Mouse (Mus musculus) heart, embryonic 14.5 days (tissue): Measurements from ENCODE around the gene Slc44a1. TPM values are rescaled to one million over a fixed set of nuclear protein-coding genes. Genes with fewer than 3 reads are reported as not detected.

ENCODE experiments used
- ATAC-seq: fragments of 200-750 bp; cut with Nextera tagmentation; 2 replicates; pipeline ENCODE4 v1.8.0; 2017; ENCODE audit warnings: low read depth, moderate TSS enrichment; ENCODE audit not compliant: insufficient number of reproducible peaks, insufficient read depth, low FRiP score
- H3K27ac ChIP-seq, 2 experiments: fragments of 200-500 bp in 1 of 2; fragments of 300-500 bp in 1 of 2; sonication (generic) in 1 of 2; replicated peaks in 1 of 2; 2 replicates each; pipeline ENCODE4 v1.5.1; 2012 to 2014; ENCODE audit warnings: low read depth in 2 of 2, low read length in 2 of 2, control low read depth in 1 of 2, mild to moderate bottlenecking in 1 of 2, mixed read lengths in 1 of 2; ENCODE audit not compliant: control insufficient read depth in 1 of 2, insufficient read depth in 1 of 2
- H3K27me3 ChIP-seq: fragments of 300-500 bp; sonication (generic); 2 replicates; pipeline ENCODE4 v1.6.1; 2014; ENCODE audit warnings: mild to moderate bottlenecking, low read length, control low read depth; ENCODE audit not compliant: control insufficient read depth, insufficient read depth
- H3K36me3 ChIP-seq: fragments of 300-500 bp; sonication (generic); 2 replicates; pipeline ENCODE4 v1.6.1; 2014; ENCODE audit warnings: mild to moderate bottlenecking, control low read depth, low read length, mixed read lengths; ENCODE audit not compliant: control insufficient read depth, insufficient read depth
- H3K4me1 ChIP-seq, 2 experiments: fragments of 200-500 bp in 1 of 2; fragments of 300-500 bp in 1 of 2; sonication (generic) in 1 of 2; 2 replicates each; pipeline ENCODE4 v1.6.1; 2012 to 2014; ENCODE audit warnings: low read length in 2 of 2, control low read depth in 1 of 2, mixed read lengths in 1 of 2; ENCODE audit not compliant: control insufficient read depth in 2 of 2, insufficient read depth in 2 of 2
- H3K4me2 ChIP-seq: fragments of 300-500 bp; sonication (generic); 2 replicates; pipeline ENCODE4 v1.6.1; 2014; ENCODE audit warnings: mild to moderate bottlenecking, low read length
- H3K4me3 ChIP-seq, 2 experiments: fragments of 200-500 bp in 1 of 2; fragments of 300-500 bp in 1 of 2; sonication (generic) in 1 of 2; 2 replicates each; pipeline ENCODE4 v1.5.1; 2012 to 2014; ENCODE audit warnings: low read length in 2 of 2, mild to moderate bottlenecking in 2 of 2, control low read depth in 1 of 2, low read depth in 1 of 2, moderate library complexity in 1 of 2; ENCODE audit not compliant: control insufficient read depth in 1 of 2, insufficient read depth in 1 of 2
- H3K9ac ChIP-seq: fragments of 300-500 bp; sonication (generic); 2 replicates; pipeline ENCODE4 v1.6.1; 2014; ENCODE audit warnings: mild to moderate bottlenecking, low read length
- H3K9me3 ChIP-seq: fragments of 300-500 bp; sonication (generic); 2 replicates; pipeline ENCODE4 v1.6.1; 2016; ENCODE audit warnings: low read length, control low read depth; ENCODE audit not compliant: control insufficient read depth
- WGBS: fragments of 180-500 bp; shearing (Covaris S2); extraction: QIAGEN DNeasy Blood & Tissue Kit; methylation state at CpG from one replicate; pipeline ENCODE4 v1.1.7; 2014; 5-methylcytosine and 5-hydroxymethylcytosine counted together
- polyA plus RNA-seq: library from polyadenylated mRNA; unstranded; fragments of >200 nt; fragmentation: Nextera tagmentation; extraction: Ambion mirVana; gene quantifications from 2 replicates; pipeline ENCODE4 v1.2.1, GENCODE M21; 2014

Gene Slc44a1
- polyA plus RNA-seq, 1 experiment from 2014 or later, result 34.0 TPM

DNA sequence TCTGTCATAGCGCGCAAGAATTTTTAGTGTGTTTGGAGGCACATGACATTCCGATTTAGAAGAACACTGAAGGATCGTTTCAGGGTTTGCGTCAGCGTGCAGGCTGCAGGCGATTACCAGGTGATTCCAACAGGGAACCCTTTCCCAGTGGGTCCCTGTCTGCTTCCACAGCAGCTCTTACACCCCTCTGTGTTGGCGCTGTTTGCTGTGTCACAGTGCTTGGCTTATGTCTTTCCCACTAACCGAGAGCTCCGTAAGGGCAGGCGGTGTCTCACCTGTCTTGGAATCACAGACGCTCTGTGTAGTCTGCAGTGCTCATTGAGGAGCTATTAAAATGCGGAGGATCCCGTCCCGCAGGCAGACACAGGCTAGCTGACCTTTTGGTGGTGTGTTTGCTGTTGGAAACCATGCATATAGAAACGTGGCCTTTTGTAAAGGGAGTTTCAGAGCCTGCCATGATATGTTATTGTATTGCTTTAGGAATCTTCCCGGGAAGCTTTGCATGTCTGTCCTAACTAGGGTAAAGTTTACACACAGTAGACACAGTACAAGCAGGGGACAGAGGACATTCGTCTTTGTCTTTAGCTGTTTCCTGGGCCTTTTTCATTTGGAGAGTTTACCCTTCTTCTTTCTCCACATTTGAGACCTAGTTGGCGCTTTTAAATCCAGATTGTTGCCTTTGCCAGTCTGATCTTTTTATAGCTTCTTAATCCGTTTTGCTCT, 35.2 kb downstream of the Slc44a1 start:
- Histone ChIP-seq H3K4me3 (no peak overlapping the region), H3K27ac (no peak overlapping the region; a peak in 1 of 4 replicates), H3K27me3 (no peaks in the 10 kb centered on the region), H3K9ac (no peak overlapping the region), H3K36me3 (no peaks in the 10 kb centered on the region), H3K9me3 (no peaks in the 10 kb centered on the region), H3K4me2 (no peak overlapping the region), H3K4me1 (peaks cover 6 to 13% of the 10 kb centered on the region in 2 experiments)
- no peak for ATAC-seq
- 78% methylated on average over 20 of the region's 20 CpGs for WGBS

DNA sequence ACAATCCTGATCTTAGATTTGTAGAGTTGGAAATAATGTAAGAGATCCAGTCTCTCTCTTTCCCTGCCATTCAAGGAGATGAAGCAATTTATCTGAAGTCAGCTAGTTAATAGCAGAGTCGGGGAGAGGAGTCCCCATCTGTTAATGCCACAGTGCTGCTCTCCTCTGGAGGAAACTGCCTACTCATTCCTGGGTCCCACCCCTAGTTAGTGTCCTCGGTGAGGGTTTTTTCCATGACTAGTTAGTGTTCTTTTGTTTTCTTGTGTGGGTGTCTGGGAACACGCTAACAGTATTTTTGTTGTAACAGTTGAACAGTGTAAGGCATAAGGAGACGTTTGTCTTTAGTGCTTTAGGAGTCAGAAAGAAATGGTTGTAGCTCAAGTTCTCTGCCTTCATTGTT, 38.4 kb downstream of the Slc44a1 start:
- Histone ChIP-seq H3K9ac (no peak overlapping the region), H3K4me1 (peaks cover 4 to 8% of the 10 kb centered on the region in 2 experiments), H3K36me3 (peaks cover 5% of the 10 kb centered on the region), H3K27ac (no peak overlapping the region), H3K27me3 (no peaks in the 10 kb centered on the region), H3K4me2 (no peak overlapping the region), H3K4me3 (no peak overlapping the region), H3K9me3 (no peaks in the 10 kb centered on the region)
- no peak for ATAC-seq
- 79% methylated on average over 4 of the region's 4 CpGs for WGBS

DNA sequence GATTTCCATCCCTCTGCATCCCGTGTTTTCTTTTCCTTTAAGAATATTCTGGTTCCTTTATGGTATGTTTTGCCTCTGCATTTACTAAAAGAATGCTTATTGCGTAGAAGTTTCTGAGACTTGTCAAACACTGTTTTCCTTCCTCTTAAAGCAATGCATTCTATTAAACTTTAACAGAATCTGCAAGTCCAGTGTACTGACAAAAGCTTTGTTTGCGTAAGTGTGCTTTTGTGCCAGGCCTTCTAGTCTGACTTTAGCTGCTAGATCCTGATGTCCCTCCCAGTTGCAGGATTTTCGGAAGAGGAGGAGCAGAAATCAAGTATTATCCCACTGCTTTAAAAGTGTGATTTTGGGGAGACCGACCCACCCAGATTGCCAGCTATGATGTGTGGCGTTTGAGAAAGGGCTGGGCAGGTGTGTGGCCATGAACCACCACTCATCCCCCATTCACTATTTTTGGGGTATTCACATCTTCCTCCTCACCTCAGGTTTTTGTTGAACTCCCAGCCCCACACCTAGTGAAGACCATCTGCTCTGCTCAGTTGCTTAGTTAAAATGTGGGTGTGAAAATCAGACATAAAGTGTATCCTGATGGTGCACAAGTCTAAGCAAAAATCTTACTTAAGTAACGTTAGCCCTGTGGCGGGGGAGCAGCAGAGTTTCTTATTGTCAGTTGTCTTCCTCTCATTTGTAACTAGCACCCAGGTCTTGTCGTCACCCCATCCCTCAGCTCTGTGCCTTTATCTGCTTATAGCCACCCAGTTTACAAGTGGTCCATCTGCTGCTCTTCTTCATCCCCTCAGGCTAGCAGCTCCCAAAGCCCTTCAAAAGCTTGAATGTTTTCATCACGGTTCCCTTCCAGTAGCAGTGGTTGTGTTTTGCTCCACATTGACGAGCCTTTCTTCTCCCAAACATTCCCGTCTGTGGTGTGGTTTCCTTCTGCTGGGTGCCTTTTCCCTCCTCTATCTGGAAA, 47.3 kb downstream of the Slc44a1 start:
- H3K4me1 ChIP-seq, result peaks cover 3 to 7% of the 10 kb centered on the region in 2 experiments; a peak in 3 of 4 replicates

GRCm38 (mm10) chr4:53488803-53489202, 48.6 kb downstream of the Slc44a1 start:
- no peak overlapping the region for H3K9ac ChIP-seq
- no peaks in the 10 kb centered on the region for H3K9me3 ChIP-seq
- no peak for ATAC-seq
- no peaks in the 10 kb centered on the region for H3K36me3 ChIP-seq
- H3K27me3 ChIP-seq, result no peaks in the 10 kb centered on the region
- peaks cover 3 to 7% of the 10 kb centered on the region in 2 experiments; a peak in 3 of 4 replicates for H3K4me1 ChIP-seq
- no peak overlapping the region for H3K4me2 ChIP-seq
- H3K4me3 ChIP-seq, result no peak overlapping the region
- 29% methylated on average over 5 of the region's 5 CpGs for WGBS
- no peak overlapping the region for H3K27ac ChIP-seq

More for the DNA sequence above, 47.3 kb downstream of the Slc44a1 start:
- ATAC-seq, result no peak
- Histone ChIP-seq H3K36me3 (peaks cover 6% of the 10 kb centered on the region), H3K27me3 (no peaks in the 10 kb centered on the region), H3K9me3 (no peaks in the 10 kb centered on the region), H3K9ac (no peak overlapping the region), H3K4me3 (no peak overlapping the region), H3K27ac (no peak overlapping the region), H3K4me2 (no peak overlapping the region)
- 68% methylated on average over 12 of the region's 12 CpGs for WGBS

- no peak for ATAC-seq
- H3K36me3 ChIP-seq, result no peaks in the 10 kb centered on the region
- H3K9ac ChIP-seq, result no peak overlapping the region
- no peak overlapping the region for H3K4me2 ChIP-seq
- 73% methylated on average over 7 of the region's 7 CpGs for WGBS
- no peak overlapping the region for H3K4me3 ChIP-seq
- H3K27me3 ChIP-seq, result no peaks in the 10 kb centered on the region
- H3K4me1 ChIP-seq, result peaks cover 3 to 10% of the 10 kb centered on the region in 2 experiments; a peak in 3 of 4 replicates
- no peaks in the 10 kb centered on the region for H3K9me3 ChIP-seq
- H3K27ac ChIP-seq, result no peak overlapping the region
These were observed 50.2 kb downstream of the Slc44a1 start for GRCm38 (mm10) chr4:53490371-53490770.

DNA sequence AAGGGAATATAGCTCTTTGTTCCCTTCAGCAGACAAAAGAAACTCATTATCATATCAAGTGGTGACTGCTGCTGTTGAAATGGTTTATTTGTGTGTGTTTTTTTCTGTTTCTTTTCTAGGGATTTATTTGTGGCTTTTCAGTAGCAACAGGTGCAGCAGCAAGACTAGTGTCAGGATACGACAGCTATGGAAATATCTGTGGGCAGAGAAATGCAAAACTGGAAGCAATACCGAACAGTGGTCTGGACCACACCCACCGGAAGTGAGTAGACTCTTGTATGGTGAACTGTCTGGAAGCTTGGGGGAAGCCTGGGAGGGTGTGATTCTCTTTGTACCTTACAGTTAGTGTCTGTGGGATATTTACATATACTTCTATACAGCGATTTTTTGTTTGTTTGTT, 51.1 kb downstream of the Slc44a1 start:
- H3K4me2 ChIP-seq, result no peak overlapping the region
- peaks cover 4 to 18% of the 10 kb centered on the region in 2 experiments for H3K4me1 ChIP-seq
- ATAC-seq, result no peak
- H3K9me3 ChIP-seq, result no peaks in the 10 kb centered on the region
- H3K9ac ChIP-seq, result no peak overlapping the region
- no peak overlapping the region for H3K27ac ChIP-seq
- no peak overlapping the region for H3K4me3 ChIP-seq
- 80% methylated on average over 4 of the region's 4 CpGs for WGBS
- no peaks in the 10 kb centered on the region for H3K36me3 ChIP-seq
- H3K27me3 ChIP-seq, result no peaks in the 10 kb centered on the region

DNA sequence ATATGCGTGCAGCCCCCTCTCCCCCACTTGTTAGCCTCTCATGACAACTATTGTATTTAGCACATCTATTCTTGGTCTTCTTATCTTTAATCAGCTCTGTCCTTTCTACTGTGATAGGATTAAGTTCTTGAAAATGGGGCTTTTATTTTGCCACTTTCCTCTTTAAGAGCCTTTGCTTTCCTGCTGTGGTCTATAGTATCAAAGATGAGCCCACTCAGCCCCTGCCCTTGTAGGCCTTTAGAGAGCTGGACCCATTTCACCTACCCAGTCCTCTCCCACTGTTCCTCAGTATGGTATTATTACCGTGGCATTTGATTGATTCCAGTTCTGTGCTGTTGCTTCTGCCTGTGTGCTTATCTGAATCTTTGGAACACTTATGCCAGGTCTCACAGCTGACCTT, 55.4 kb downstream of the Slc44a1 start:
- 14% methylated on average over 2 of the region's 2 CpGs for WGBS
- Histone ChIP-seq H3K9me3 (no peaks in the 10 kb centered on the region), H3K9ac (no peak overlapping the region), H3K4me1 (peaks cover 2 to 11% of the 10 kb centered on the region in 2 experiments; a peak in 3 of 4 replicates), H3K27ac (no peak overlapping the region), H3K4me2 (no peak overlapping the region), H3K4me3 (no peak overlapping the region), H3K27me3 (no peaks in the 10 kb centered on the region), H3K36me3 (no peaks in the 10 kb centered on the region)
- ATAC-seq, result no peak
